Mouse (Mus musculus): ENCODE data around the gene Lipo3.
"Not testable (repeated sequence)": the region's sequence is repeated elsewhere in the genome, so short reads cannot be mapped to it uniquely, and the experiment has no call there.

Lipo3 gene

DNA sequence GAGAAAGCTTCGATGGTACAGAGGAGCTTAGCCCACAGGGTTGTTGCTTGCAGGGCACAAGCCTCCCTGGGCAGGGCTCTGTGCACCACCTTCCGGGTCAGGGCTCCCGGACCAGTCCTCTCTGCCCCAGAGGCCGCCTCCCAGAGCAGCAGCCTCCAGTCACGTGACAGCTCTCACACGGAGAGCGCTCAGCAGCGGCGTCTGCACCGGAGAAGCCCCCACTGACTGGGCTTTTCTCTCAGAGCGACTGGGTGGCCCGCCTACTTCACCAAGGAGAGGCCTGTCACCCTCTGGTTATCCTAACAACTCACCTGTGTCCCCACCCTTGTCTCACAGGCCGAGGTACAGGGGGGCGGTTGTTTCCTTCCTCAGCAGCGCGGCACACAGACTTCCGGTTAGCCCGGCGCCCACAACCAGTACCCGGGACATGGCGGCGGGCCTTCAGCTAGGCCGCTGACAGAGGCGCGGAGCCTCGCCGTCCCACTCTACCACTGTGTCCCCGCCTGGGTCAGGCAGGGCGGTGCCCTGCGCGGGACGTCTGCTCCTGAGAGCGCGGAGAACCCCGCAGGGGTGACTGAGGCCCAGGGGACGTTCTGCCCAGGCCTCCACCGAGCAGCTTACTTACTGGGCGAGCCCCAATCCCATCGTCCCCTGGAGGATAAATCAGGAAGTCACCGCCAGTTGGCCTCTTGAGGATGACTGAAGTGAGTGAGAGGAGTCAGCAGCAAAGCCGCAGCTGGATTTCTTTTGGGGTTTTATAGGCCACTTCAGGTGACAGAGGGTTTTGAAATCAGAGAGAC is at the start of gene Lipo3:
Gene Lipo3 (minus strand): TSS at position 665 of the 800 bp plus-strand sequence.
- in situ Hi-C loops (cut with MboI): not testable (repeated sequence)

DNA sequence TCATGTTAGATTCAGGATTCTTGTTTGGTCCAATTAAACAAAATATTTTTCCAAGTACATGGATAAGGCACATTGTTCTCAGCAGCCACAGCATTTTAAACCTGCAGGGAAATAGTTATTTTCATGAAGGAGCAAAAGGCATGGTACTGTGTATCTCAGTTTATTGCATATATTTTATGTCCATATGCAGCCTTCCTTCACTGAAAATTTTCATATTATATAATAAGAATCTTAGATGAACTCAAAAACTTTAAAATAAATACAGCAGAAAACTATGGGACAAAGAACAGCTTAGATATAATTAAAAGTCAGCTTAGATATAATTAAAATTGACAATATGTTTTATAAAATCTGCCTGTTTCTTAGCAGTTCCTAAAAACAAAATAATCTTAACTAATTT is 25.6 kb upstream of the Lipo3 start, which contains the start of gene Lipo1:
Gene Lipo1 (minus strand): TSS at position 101 of the 400 bp plus-strand sequence.
- in situ Hi-C loops (cut with MboI): not testable (repeated sequence)

DNA sequence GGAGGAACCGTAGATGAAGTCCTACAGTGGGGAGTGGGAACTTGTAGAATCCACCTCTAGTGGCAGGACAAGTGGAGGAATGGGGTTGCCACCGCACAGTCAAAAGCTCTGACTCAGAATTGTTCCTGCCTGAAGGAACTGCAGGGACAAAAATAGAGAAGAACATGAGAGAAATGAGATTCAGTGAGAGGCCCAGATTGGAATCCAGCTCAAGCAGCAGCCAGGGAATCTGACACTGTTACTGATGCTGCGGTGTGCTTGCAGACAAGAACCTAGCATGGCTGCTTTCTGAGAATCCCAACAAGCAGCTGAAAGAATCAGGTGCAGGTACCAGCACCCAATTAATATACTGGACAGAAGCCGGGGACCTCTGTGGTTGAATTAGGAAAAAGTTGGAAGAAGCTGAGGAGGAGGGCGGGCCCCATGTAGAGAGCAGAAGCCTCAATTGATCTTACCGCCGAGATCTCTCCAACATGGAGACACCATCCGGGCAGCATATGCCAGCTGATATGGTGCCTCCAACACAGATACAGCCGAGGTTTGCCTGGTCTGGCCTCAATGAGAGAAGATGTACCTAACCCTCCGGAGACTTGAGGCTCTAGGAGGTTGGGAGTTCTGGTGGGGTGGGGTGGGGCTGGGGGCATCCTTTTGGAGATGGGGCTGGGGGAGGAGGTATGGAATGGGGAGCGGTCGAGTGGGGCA is 25.0 kb upstream of the Lipo3 start:
- in situ Hi-C loops (cut with MboI): no loop called here

DNA sequence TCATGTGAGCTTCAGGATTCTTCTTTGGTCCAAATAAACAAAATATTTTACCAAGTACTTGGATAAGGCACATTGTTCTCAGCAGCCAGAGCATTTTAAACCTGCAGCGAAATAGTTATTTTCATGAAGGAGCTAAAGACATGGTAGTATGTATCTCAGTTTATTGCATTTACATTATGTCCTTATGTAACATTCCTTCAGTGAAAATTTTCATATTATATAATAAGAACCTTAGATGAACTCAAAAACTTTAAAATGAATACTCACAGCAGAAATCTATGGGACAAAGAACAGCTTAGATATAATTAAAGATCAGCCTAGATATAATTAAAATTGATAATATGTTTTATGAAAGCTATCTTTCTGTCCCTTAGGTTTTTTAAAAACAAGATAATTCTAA is 10.5 kb downstream of the Lipo3 start, which contains the start of gene Lipo2:
Gene Lipo2 (minus strand): TSS at position 101 of the 400 bp plus-strand sequence.
- in situ Hi-C loops (cut with MboI): not testable (repeated sequence)

DNA sequence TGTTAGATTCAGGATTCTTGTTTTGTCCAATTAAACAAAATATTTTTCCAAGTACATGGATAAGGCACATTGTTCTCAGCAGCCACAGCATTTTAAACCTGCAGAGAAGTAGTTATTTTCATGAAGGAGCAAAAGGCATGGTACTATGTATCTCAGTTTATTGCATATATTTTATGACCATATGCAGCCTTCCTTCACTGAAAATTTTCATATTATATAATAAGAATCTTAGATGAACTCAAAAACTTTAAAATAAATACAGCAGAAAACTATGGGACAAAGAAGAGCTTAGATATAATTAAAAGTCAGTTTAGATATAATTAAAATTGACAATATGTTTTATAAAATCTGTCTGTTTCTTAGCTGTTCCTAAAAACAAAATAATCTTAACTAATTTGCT is 136.6 kb downstream of the Lipo3 start, which contains the start of gene Gm8978:
Gene Gm8978 (minus strand): TSS at position 101 of the 400 bp plus-strand sequence.
- in situ Hi-C loops (cut with MboI): not testable (repeated sequence)

DNA sequence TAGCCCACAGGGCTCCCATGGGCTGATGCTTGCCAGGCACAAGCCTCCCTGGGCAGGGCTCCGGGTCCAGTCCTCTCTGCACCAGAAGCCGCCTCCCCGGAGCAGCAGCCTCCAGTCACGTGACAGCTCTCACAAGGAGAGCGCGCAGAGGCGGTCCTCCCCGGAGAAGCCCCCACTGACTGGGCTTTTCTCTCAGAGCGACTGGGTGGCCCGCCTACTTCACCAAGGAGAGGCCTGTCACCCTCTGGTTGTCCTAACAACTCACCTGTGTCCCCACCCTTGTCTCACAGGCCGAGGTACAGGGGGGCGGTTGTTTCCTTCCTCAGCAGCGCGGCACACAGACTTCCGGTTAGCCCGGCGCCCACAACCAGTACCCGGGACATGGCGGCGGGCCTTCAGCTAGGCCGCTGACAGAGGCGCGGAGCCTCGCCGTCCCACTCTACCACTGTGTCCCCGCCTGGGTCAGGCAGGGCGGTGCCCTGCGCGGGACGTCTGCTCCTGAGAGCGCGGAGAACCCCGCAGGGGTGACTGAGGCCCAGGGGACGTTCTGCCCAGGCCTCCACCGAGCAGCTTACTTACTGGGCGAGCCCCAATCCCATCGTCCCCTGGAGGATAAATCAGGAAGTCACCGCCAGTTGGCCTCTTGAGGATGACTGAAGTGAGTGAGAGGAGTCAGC is 172.0 kb downstream of the Lipo3 start:
- in situ Hi-C loops (cut with MboI): not testable (repeated sequence)

DNA sequence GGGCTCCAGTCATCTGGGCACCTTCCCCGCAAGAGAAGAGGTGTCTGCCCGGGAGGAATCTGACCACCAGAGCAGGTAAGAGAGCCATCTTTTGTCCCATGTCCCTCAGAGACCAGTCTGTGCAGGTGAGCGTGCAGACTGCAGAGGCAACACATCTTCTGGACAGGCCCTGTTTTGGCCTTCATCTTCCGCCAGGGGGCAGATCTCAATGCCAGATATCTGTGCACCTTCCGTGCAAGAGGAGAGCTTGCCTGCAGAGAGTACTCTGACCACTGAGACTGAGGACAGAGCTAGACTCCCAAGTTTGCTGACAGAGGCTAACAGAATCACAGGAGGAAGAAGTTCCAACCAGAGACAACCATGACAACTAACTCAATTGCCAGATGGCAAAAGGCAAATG is 193.2 kb downstream of the Lipo3 start:
- in situ Hi-C loops (cut with MboI): not testable (repeated sequence)

DNA sequence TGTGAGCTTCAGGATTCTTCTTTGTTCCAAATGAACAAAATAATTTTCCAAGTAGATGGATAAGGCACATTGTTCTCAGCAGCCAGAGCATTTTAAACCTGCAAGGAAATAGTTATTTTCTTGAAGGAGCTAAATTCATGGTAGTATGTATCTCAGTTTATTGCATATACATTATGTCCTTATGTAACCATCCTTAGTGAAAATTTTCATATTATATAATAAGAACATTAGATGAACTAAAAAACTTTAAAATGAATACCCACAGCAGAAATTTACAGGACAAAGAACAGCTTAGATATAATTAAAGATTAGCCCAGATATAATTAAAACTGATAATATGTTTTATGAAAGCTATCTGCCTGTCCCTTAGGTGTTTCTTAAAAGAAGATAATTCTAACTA is 244.1 kb downstream of the Lipo3 start, which contains the start of gene Lipo4:
Gene Lipo4 (minus strand): TSS at position 101 of the 400 bp plus-strand sequence.
- in situ Hi-C loops (cut with MboI): no loop called here

Measured in mature B cell (primary cell).